Mouse (Mus musculus): ENCODE data around the gene Stx8.

The Stx8 gene

GRCm38 (mm10) chr11:68035303-68035891 is 69.4 kb downstream of the Stx8 start:
- no peak for DNase-seq (ENCODE audit: extremely low spot score)

- no peak for DNase-seq (ENCODE audit: extremely low spot score)
These were observed 70.4 kb downstream of the Stx8 start for GRCm38 (mm10) chr11:68036133-68036959.

- no peak for DNase-seq (ENCODE audit: extremely low spot score)
These were observed 71.1 kb downstream of the Stx8 start for GRCm38 (mm10) chr11:68037093-68037492.

GRCm38 (mm10) chr11:68038101-68038500 is 72.1 kb downstream of the Stx8 start:
- DNase-seq (ENCODE audit: extremely low spot score): no peak

GRCm38 (mm10) chr11:68044181-68044580 is 78.2 kb downstream of the Stx8 start:
- peak; percentile 67 for DNase-seq (ENCODE audit: extremely low spot score)

- peak; percentile 59 for DNase-seq (ENCODE audit: extremely low spot score)
These were observed 80.9 kb downstream of the Stx8 start for GRCm38 (mm10) chr11:68046916-68047315.

- DNase-seq (ENCODE audit: extremely low spot score): no peak
These were observed 83.5 kb downstream of the Stx8 start for GRCm38 (mm10) chr11:68049261-68050165.

- DNase-seq (ENCODE audit: extremely low spot score): peak; percentile 56
These were observed 84.7 kb downstream of the Stx8 start for GRCm38 (mm10) chr11:68050725-68051124.

GRCm38 (mm10) chr11:68051305-68051704 is 85.3 kb downstream of the Stx8 start:
- no peak for DNase-seq (ENCODE audit: extremely low spot score)

GRCm38 (mm10) chr11:68058466-68059201 is 92.6 kb downstream of the Stx8 start:
- no peak for DNase-seq (ENCODE audit: extremely low spot score)

GRCm38 (mm10) chr11:68060651-68061050 is 94.7 kb downstream of the Stx8 start:
- DNase-seq (ENCODE audit: extremely low spot score): no peak

GRCm38 (mm10) chr11:68062116-68062515 is 96.1 kb downstream of the Stx8 start:
- DNase-seq (ENCODE audit: extremely low spot score): no peak

GRCm38 (mm10) chr11:68067806-68068205 is 101.8 kb downstream of the Stx8 start:
- no peak for DNase-seq (ENCODE audit: extremely low spot score)

GRCm38 (mm10) chr11:68070086-68070485 is 104.1 kb downstream of the Stx8 start:
- no peak for DNase-seq (ENCODE audit: extremely low spot score)

- DNase-seq (ENCODE audit: extremely low spot score): no peak
These were observed 105.8 kb downstream of the Stx8 start for GRCm38 (mm10) chr11:68071836-68072235.

- DNase-seq (ENCODE audit: extremely low spot score): no peak
These were observed 106.7 kb downstream of the Stx8 start for GRCm38 (mm10) chr11:68072597-68073210.

GRCm38 (mm10) chr11:68074686-68075085 is 108.7 kb downstream of the Stx8 start:
- no peak for DNase-seq (ENCODE audit: extremely low spot score)

- no peak for DNase-seq (ENCODE audit: extremely low spot score)
These were observed 109.3 kb downstream of the Stx8 start for GRCm38 (mm10) chr11:68075331-68075730.

- no peak for DNase-seq (ENCODE audit: extremely low spot score)
These were observed 113.8 kb downstream of the Stx8 start for GRCm38 (mm10) chr11:68079756-68080155.

- DNase-seq (ENCODE audit: extremely low spot score): no peak
These were observed 115.0 kb downstream of the Stx8 start for GRCm38 (mm10) chr11:68080999-68081398.

GRCm38 (mm10) chr11:68082756-68083155 is 116.8 kb downstream of the Stx8 start:
- DNase-seq (ENCODE audit: extremely low spot score): no peak
